Mouse (Mus musculus): Measurements from ENCODE around the gene 4930467E23Rik. TPM values are rescaled to one million over a fixed set of nuclear protein-coding genes. Genes with fewer than 3 reads are reported as not detected.
"Not testable (repeated sequence)": the region's sequence is repeated elsewhere in the genome, so short reads cannot be mapped to it uniquely, and the experiment has no call there.

The 4930467E23Rik gene
- polyA plus RNA-seq, 1 experiment from 2014 or later: not detected

GRCm38 (mm10) chr8:19776311-19776710 is 46.9 kb downstream of the 4930467E23Rik start:
- H3K36me3 ChIP-seq (ENCODE audit: poor library complexity, severe bottlenecking); H3K27ac ChIP-seq; H3K4me3 ChIP-seq; H3K9me3 ChIP-seq (replicated peaks); H3K4me1 ChIP-seq; ATAC-seq; H3K9ac ChIP-seq; H3K27me3 ChIP-seq; H3K4me2 ChIP-seq: not testable (repeated sequence)

- not testable (repeated sequence) for H3K4me1 ChIP-seq; H3K9me3 ChIP-seq (replicated peaks); H3K36me3 ChIP-seq (ENCODE audit: poor library complexity, severe bottlenecking); H3K9ac ChIP-seq; H3K4me2 ChIP-seq; H3K27ac ChIP-seq; H3K4me3 ChIP-seq; ATAC-seq; H3K27me3 ChIP-seq
- 39% methylated on average over 2 of the region's 2 CpGs for WGBS
Measured at GRCm38 (mm10) chr8:19777500-19777899, 48.1 kb downstream of the 4930467E23Rik start.

- H3K4me3 ChIP-seq; H3K36me3 ChIP-seq (ENCODE audit: poor library complexity, severe bottlenecking); H3K4me1 ChIP-seq; H3K9me3 ChIP-seq (replicated peaks); ATAC-seq; H3K9ac ChIP-seq; H3K4me2 ChIP-seq; H3K27me3 ChIP-seq; H3K27ac ChIP-seq: not testable (repeated sequence)
- 65% methylated on average over 1 of the region's 1 CpGs for WGBS
Measured at GRCm38 (mm10) chr8:19778126-19778525, 48.8 kb downstream of the 4930467E23Rik start.

- H3K4me3 ChIP-seq; H3K9ac ChIP-seq; H3K4me1 ChIP-seq; H3K27ac ChIP-seq; H3K4me2 ChIP-seq; H3K36me3 ChIP-seq (ENCODE audit: poor library complexity, severe bottlenecking); H3K27me3 ChIP-seq; ATAC-seq; H3K9me3 ChIP-seq (replicated peaks): not testable (repeated sequence)
- 88% methylated on average over 8 of the region's 8 CpGs for WGBS
Measured at GRCm38 (mm10) chr8:19778891-19779290, 49.5 kb downstream of the 4930467E23Rik start.

GRCm38 (mm10) chr8:19780212-19780611 is 50.8 kb downstream of the 4930467E23Rik start:
- H3K27me3 ChIP-seq; H3K4me3 ChIP-seq; H3K36me3 ChIP-seq (ENCODE audit: poor library complexity, severe bottlenecking); ATAC-seq; H3K4me2 ChIP-seq; H3K27ac ChIP-seq; H3K9me3 ChIP-seq (replicated peaks); H3K9ac ChIP-seq; H3K4me1 ChIP-seq: not testable (repeated sequence)
- 89% methylated on average over 4 of the region's 4 CpGs for WGBS

- not testable (repeated sequence) for H3K9ac ChIP-seq; ATAC-seq; H3K27me3 ChIP-seq; H3K9me3 ChIP-seq (replicated peaks); H3K4me3 ChIP-seq; H3K27ac ChIP-seq; H3K36me3 ChIP-seq (ENCODE audit: poor library complexity, severe bottlenecking); H3K4me1 ChIP-seq; H3K4me2 ChIP-seq
Measured at GRCm38 (mm10) chr8:19780658-19781057, 51.3 kb downstream of the 4930467E23Rik start.

GRCm38 (mm10) chr8:19781328-19782114 is 52.1 kb downstream of the 4930467E23Rik start:
- not testable (repeated sequence) for H3K4me3 ChIP-seq; H3K36me3 ChIP-seq (ENCODE audit: poor library complexity, severe bottlenecking); H3K27ac ChIP-seq; ATAC-seq; H3K9ac ChIP-seq; H3K9me3 ChIP-seq (replicated peaks); H3K4me2 ChIP-seq; H3K27me3 ChIP-seq; H3K4me1 ChIP-seq
- 92% methylated on average over 5 of the region's 5 CpGs for WGBS

- not testable (repeated sequence) for H3K4me1 ChIP-seq; H3K4me3 ChIP-seq; H3K4me2 ChIP-seq; ATAC-seq; H3K27me3 ChIP-seq; H3K27ac ChIP-seq; H3K36me3 ChIP-seq (ENCODE audit: poor library complexity, severe bottlenecking); H3K9ac ChIP-seq; H3K9me3 ChIP-seq (replicated peaks)
- WGBS: 86% methylated on average over 3 of the region's 3 CpGs
Measured at GRCm38 (mm10) chr8:19782736-19783135, 53.4 kb downstream of the 4930467E23Rik start.

GRCm38 (mm10) chr8:19783860-19784259 is 54.5 kb downstream of the 4930467E23Rik start:
- 100% methylated on average over 1 of the region's 5 CpGs for WGBS
- H3K4me3 ChIP-seq; H3K36me3 ChIP-seq (ENCODE audit: poor library complexity, severe bottlenecking); H3K4me1 ChIP-seq; H3K27ac ChIP-seq; H3K9ac ChIP-seq; H3K27me3 ChIP-seq; ATAC-seq; H3K9me3 ChIP-seq (replicated peaks); H3K4me2 ChIP-seq: not testable (repeated sequence)

- peak; percentile 100 for ATAC-seq
- peak overlapping the region; percentile 56 for H3K4me2 ChIP-seq
- not testable (repeated sequence) for H3K4me1 ChIP-seq; H3K36me3 ChIP-seq (ENCODE audit: poor library complexity, severe bottlenecking); H3K9me3 ChIP-seq (replicated peaks); H3K27me3 ChIP-seq
- H3K4me3 ChIP-seq: peak overlapping the region; percentile 51
- H3K27ac ChIP-seq: peak overlapping the region; percentile 76
- peak overlapping the region; percentile 76 for H3K9ac ChIP-seq
- 13% methylated on average over 71 of the region's 71 CpGs for WGBS
Measured at GRCm38 (mm10) chr8:19784554-19785364, 55.4 kb downstream of the 4930467E23Rik start.

- not testable (repeated sequence) for H3K9ac ChIP-seq; H3K27me3 ChIP-seq; H3K4me3 ChIP-seq; H3K36me3 ChIP-seq (ENCODE audit: poor library complexity, severe bottlenecking); H3K9me3 ChIP-seq (replicated peaks); ATAC-seq; H3K27ac ChIP-seq; H3K4me2 ChIP-seq; H3K4me1 ChIP-seq
- 80% methylated on average over 7 of the region's 7 CpGs for WGBS
Measured at GRCm38 (mm10) chr8:19792696-19793095, 63.3 kb downstream of the 4930467E23Rik start.
